ENCODE assay signal across 25 mouse cellular contexts in genomic region chr11:107195334-107195733, GRCm38 (mm10). TPM values are rescaled to one million over a fixed set of nuclear protein-coding genes. Genes with fewer than 3 reads are reported as not detected.
DNase-seq lines count a peak whose midpoint lies in the region; TF ChIP-seq lines count a peak whose summit lies in the region.
"Had no signal": no experiment of that assay in that cellular context is flagged by ENCODE, and none has a peak within 500 bp of the region (broad histone marks: within the 10 kb centered on the region; RNA-seq: fewer than 3 reads in every experiment).

No protein-coding gene starts in this region.

- peak overlapping the region; percentile 56 for H3K27ac ChIP-seq in gastrocnemius, adult 2 months
- H3K27ac ChIP-seq: heart, embryonic 13.5 days; hindbrain, embryonic 12.5 days; kidney, postnatal 0 days; liver, embryonic 14.5 days had no signal

- DNase-seq in gastrocnemius, adult 2 months = no peak
- DNase-seq in gastrocnemius, postnatal 10 days = no peak
- peak; percentile 12 for DNase-seq in heart, adult 8-10 months (ENCODE audit: low spot score)
- no peak for DNase-seq in heart, postnatal 36 days
- DNase-seq in heart, adult 9 months (ENCODE audit: low spot score in 2 of 2) = peak; percentile 12 to 30
- peak; percentile 23 to 29 for DNase-seq in heart, postnatal 10 days
- no peak for DNase-seq in urinary bladder, postnatal 14 days (ENCODE audit: low spot score)
- DNase-seq in thymus, postnatal 25 days = no peak
- DNase-seq: adrenal gland, postnatal 10 days; cerebellum, adult 11-12 months; cerebellum, postnatal 10 days; gastrocnemius, postnatal 14 days; kidney, adult 8-10 months; kidney, postnatal 4 days; liver; lung, embryonic 14.5 days; lung, postnatal 36 days; midbrain, embryonic 14.5 days; thymus, adult 2 months; thymus, postnatal 4 days had no signal

- intact Hi-C loops in gastrocnemius, adult 2 months (cut with DNase I) = no loop called here
- intact Hi-C loops in heart, postnatal 36 days (cut with DNase I) = no loop called here
- intact Hi-C loops in heart, postnatal 10 days (cut with DNase I) = no loop called here

- no peak for TF ChIP-seq CTCF in gastrocnemius, adult 2 months (IDR thresholded peaks at IDR 0.05)

- H3K4me3 ChIP-seq in gastrocnemius, adult 2 months = no peak overlapping the region
- H3K4me3 ChIP-seq: erythroblast, embryonic 14.5 days; heart, embryonic 13.5 days; hindbrain, embryonic 12.5 days had no signal

RNA-seq across cellular contexts. Expression of gene Nol11, which starts 6.2 kb away (rescaled TPM):
- 10 to 100 TPM; 13.6 to 15.4 TPM for total RNA-seq in gastrocnemius, adult 2 months (2021)
- total RNA-seq in gastrocnemius, postnatal 10 days (2021) = 10 to 100 TPM; 13.8 to 16.3 TPM
- total RNA-seq in heart, adult 8-10 months (2022) = 10 to 100 TPM; 19.0 to 20.7 (median 19.9) TPM
- total RNA-seq in heart, postnatal 36 days (2021) = 10 to 100 TPM; 17.1 to 19.3 TPM
- total RNA-seq in heart, postnatal 10 days (2021) = 10 to 100 TPM; 21.7 to 24.9 TPM

Comparison
In these comparisons a context has a peak if more than half of its experiments do, and no peak if none do; other contexts are left out.
1. DNase-seq: peak in heart, adult 8-10 months (single experiment), heart, adult 9 months (2 of 2) and heart, postnatal 10 days (2 of 2); none in gastrocnemius, adult 2 months (single experiment), gastrocnemius, postnatal 10 days (single experiment), heart, postnatal 36 days (0 of 2), urinary bladder, postnatal 14 days (single experiment) and thymus, postnatal 25 days (single experiment).